Mouse (Mus musculus): ENCODE results near the gene Atp8a2.

Atp8a2 gene

GRCm38 (mm10) chr14:59604002-59604645, 592.9 kb downstream of the Atp8a2 start:
- DNase-seq (ENCODE audit: low spot score), result peak; percentile 61

GRCm38 (mm10) chr14:59598260-59598627, 598.7 kb downstream of the Atp8a2 start:
- DNase-seq (ENCODE audit: low spot score), result no peak

GRCm38 (mm10) chr14:59597398-59598259, 599.4 kb downstream of the Atp8a2 start, which contains the start of gene Cdadc1:
Cdadc1 (minus strand) TSS chr14:59597959.
- peak; percentile 94 for DNase-seq (ENCODE audit: low spot score)

- no peak for DNase-seq (ENCODE audit: low spot score)
These were observed 602.0 kb downstream of the Atp8a2 start for GRCm38 (mm10) chr14:59594988-59595387.

GRCm38 (mm10) chr14:59592593-59592992, 604.4 kb downstream of the Atp8a2 start:
- DNase-seq (ENCODE audit: low spot score), result no peak

- no peak for DNase-seq (ENCODE audit: low spot score)
These were observed 605.1 kb downstream of the Atp8a2 start for GRCm38 (mm10) chr14:59591901-59592300.

GRCm38 (mm10) chr14:59590614-59591013, 606.4 kb downstream of the Atp8a2 start:
- peak; percentile 21 for DNase-seq (ENCODE audit: low spot score)

All from embryo, embryonic 10.5 days (tissue).